Mouse (Mus musculus) limb, embryonic 13.5 days (tissue): ENCODE data around the gene Gabrp. TPM values are rescaled to one million over a fixed set of nuclear protein-coding genes. Genes with fewer than 3 reads are reported as not detected.

Experiments
- ATAC-seq: fragments of 200-750 bp; cut with Nextera tagmentation; 2 replicates; pipeline ENCODE4 v1.8.0; 2017; ENCODE audit warnings: low read depth, moderate number of reproducible peaks, moderate TSS enrichment; ENCODE audit not compliant: low FRiP score
- H3K27ac ChIP-seq: fragments of 300-500 bp; sonication (generic); 2 replicates; pipeline ENCODE4 v1.5.1; 2015; ENCODE audit warnings: inconsistent platforms, mild to moderate bottlenecking, moderate library complexity
- H3K27me3 ChIP-seq: fragments of 300-500 bp; sonication (generic); 2 replicates; pipeline ENCODE4 v1.6.1; 2015; ENCODE audit warnings: mild to moderate bottlenecking, inconsistent platforms
- H3K36me3 ChIP-seq: fragments of 300-500 bp; sonication (generic); 2 replicates; pipeline ENCODE4 v1.6.1; 2015; ENCODE audit warnings: inconsistent platforms, mild to moderate bottlenecking, moderate library complexity
- H3K4me1 ChIP-seq: fragments of 300-500 bp; sonication (generic); 2 replicates; pipeline ENCODE4 v1.6.1; 2015; ENCODE audit warnings: inconsistent platforms
- H3K4me2 ChIP-seq: fragments of 300-500 bp; sonication (generic); replicated peaks from 2 replicates; pipeline ENCODE4 v1.6.1; 2015; ENCODE audit warnings: inconsistent platforms, mild to moderate bottlenecking, moderate library complexity
- H3K4me3 ChIP-seq: fragments of 300-500 bp; sonication (generic); 2 replicates; pipeline ENCODE4 v1.5.1; 2015; ENCODE audit warnings: moderate library complexity, mild to moderate bottlenecking, inconsistent platforms
- H3K9ac ChIP-seq: fragments of 300-500 bp; sonication (generic); 2 replicates; pipeline ENCODE4 v1.6.1; 2015; ENCODE audit warnings: mild to moderate bottlenecking, inconsistent platforms
- H3K9me3 ChIP-seq: fragments of 300-500 bp; sonication (generic); 2 replicates; pipeline ENCODE4 v1.6.1; 2016; ENCODE audit warnings: inconsistent platforms
- WGBS: fragments of 180-500 bp; shearing (Covaris S2); methylation state at CpG from one replicate; pipeline ENCODE4 v1.1.7; 2015; 5-methylcytosine and 5-hydroxymethylcytosine counted together
- polyA plus RNA-seq: library from polyadenylated mRNA; unstranded; fragments of >200 nt; fragmentation: Nextera tagmentation; extraction: Ambion mirVana; gene quantifications from 2 replicates; pipeline ENCODE4 v1.2.1, GENCODE M21; 2015

Gene Gabrp
- polyA plus RNA-seq = 16.3 and 21.0 TPM in 2 replicates

DNA sequence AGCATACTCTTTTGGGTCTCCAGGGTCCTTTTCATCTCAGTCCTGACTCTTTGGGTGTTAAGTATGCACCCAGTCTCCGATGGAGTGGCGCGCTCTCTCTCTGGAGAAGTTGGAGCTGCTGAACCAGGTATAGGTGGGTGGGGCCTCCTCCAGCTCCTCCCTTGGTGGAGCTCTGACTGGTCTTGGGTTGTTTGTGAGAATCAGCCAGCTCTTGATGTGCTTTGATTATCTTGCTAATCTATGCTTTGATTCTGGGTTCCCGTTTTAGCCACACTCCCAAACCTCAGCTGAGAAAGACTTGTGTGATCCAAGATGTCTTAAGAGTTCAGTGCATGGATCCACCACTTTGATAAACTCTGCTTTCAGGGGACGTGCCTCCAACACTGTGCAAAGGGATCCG, at the start of gene Gabrp:
Gabrp (minus strand) TSS at position 101 of the 400 bp plus-strand sequence.
- no peak for ATAC-seq
- Histone ChIP-seq H3K4me1 (0 out of 2 replicates have a peak, but pooled peaks cover 4% of the 10 kb centered on the region), H3K9ac (no peak within 1 kb of the TSS), H3K36me3 (no peaks in the 10 kb centered on the region), H3K27ac (no peak within 1 kb of the TSS), H3K27me3 (0 out of 2 replicates have a peak, but pooled peaks cover 2% of the 10 kb centered on the region), H3K4me3 (no peak within 1 kb of the TSS), H3K9me3 (no peaks in the 10 kb centered on the region), H3K4me2 (no peak within 1 kb of the TSS)
- WGBS = 52% methylated on average over 6 of the region's 6 CpGs

DNA sequence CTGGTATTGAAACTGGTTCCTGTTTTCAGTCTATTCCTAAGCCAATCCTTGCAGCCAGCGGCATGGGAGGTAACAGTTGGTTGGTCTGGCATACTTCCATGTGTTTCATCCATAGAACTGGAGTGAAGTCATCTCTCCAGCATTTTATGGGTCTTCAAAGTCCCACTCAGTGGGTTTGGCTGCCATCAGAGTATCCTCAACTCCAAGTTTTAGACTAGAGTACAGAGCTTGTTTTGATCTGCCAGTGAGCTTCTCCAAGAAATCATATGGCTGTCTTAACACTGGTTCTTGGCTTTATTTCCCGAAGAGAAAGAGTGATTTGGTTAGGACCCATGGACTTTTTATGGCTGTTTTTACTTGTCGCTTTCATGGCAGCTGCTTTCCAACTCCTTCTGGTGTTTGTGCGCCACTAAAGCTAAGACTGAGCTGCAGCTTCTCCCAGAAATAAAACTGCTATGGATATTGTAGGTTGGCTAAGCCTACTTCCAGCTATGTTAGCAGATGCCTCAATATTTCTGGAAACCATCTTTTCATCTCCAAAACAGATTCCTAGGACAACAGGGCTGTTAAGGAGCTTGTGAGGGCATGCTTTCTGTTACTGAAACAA, 48.5 kb upstream of the Gabrp start:
- WGBS = 80% methylated on average over 4 of the region's 4 CpGs
- no peak overlapping the region for H3K9ac ChIP-seq

GRCm38 (mm10) chr11:33614218-33614617, 35.5 kb upstream of the Gabrp start:
- ATAC-seq = peak; percentile 67
- Histone ChIP-seq H3K27me3 (peaks cover 18% of the 10 kb centered on the region), H3K9ac (no peak overlapping the region), H3K36me3 (no peaks in the 10 kb centered on the region), H3K4me3 (no peak overlapping the region), H3K4me2 (no peak overlapping the region), H3K9me3 (no peaks in the 10 kb centered on the region), H3K27ac (no peak overlapping the region), H3K4me1 (no peaks in the 10 kb centered on the region)
- WGBS = 6% methylated on average over 15 of the region's 15 CpGs

More for the DNA sequence above, 48.5 kb upstream of the Gabrp start:
- no peaks in the 10 kb centered on the region for H3K4me1 ChIP-seq
- H3K9me3 ChIP-seq = no peaks in the 10 kb centered on the region
- H3K36me3 ChIP-seq = no peaks in the 10 kb centered on the region
- no peak overlapping the region for H3K4me2 ChIP-seq
- no peaks in the 10 kb centered on the region for H3K27me3 ChIP-seq
- no peak overlapping the region for H3K27ac ChIP-seq
- no peak for ATAC-seq
- no peak overlapping the region for H3K4me3 ChIP-seq

- H3K4me3 ChIP-seq = no peak overlapping the region
- no peak overlapping the region for H3K4me2 ChIP-seq
- H3K36me3 ChIP-seq = no peaks in the 10 kb centered on the region
- H3K9me3 ChIP-seq = no peaks in the 10 kb centered on the region
- H3K27me3 ChIP-seq = peaks cover 10% of the 10 kb centered on the region; the same call in 1 of the 2 replicates
- no peak overlapping the region for H3K9ac ChIP-seq
- ATAC-seq = peak; percentile 79
- H3K27ac ChIP-seq = no peak overlapping the region
- peaks cover 7% of the 10 kb centered on the region; the same call in 1 of the 2 replicates for H3K4me1 ChIP-seq
- 16% methylated on average over 3 of the region's 3 CpGs for WGBS
Measured at GRCm38 (mm10) chr11:33607784-33608183, 29.0 kb upstream of the Gabrp start.

DNA sequence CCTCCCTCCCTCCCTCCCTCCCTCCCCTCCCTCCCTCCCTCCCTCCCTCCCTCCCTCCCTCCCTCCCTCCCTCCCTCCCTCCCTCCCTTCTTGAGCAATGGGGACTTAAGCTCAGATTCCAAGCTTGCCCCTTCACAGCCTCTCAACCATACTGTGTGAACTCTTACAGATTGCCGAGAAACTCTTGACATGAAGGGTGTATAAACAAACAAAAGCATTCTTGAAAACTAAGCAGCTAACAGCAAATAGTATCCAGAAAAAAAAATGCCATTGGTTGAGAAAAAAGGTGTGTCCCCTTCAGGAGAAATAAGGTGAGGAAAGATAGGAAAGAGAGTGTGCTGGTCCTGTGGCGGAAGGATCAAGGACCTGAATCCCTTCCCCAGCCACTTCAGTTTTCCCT, 24.4 kb upstream of the Gabrp start:
- H3K9ac ChIP-seq = no peak overlapping the region
- no peaks in the 10 kb centered on the region for H3K36me3 ChIP-seq
- H3K9me3 ChIP-seq = no peaks in the 10 kb centered on the region
- peaks cover 7% of the 10 kb centered on the region; the same call in 1 of the 2 replicates for H3K27me3 ChIP-seq
- peaks cover 7% of the 10 kb centered on the region; the same call in 1 of the 2 replicates for H3K4me1 ChIP-seq
- ATAC-seq = no peak
- 65% methylated on average over 2 of the region's 2 CpGs for WGBS
- H3K4me2 ChIP-seq = no peak overlapping the region
- no peak overlapping the region for H3K27ac ChIP-seq
- no peak overlapping the region for H3K4me3 ChIP-seq

GRCm38 (mm10) chr11:33598986-33599385, 20.2 kb upstream of the Gabrp start, which contains the start of gene D130052B06Rik:
D130052B06Rik (plus strand) TSS chr11:33599302.
- Histone ChIP-seq H3K27ac (peak within 1 kb of the TSS; percentile 6; the same call in 1 of the 2 replicates), H3K4me1 (no peaks in the 10 kb centered on the region), H3K9ac (no peak within 1 kb of the TSS), H3K27me3 (peaks cover 7% of the 10 kb centered on the region; the same call in 1 of the 2 replicates), H3K4me2 (no peak within 1 kb of the TSS), H3K4me3 (no peak within 1 kb of the TSS), H3K9me3 (no peaks in the 10 kb centered on the region), H3K36me3 (no peaks in the 10 kb centered on the region)
- WGBS = 68% methylated on average over 4 of the region's 4 CpGs
- no peak for ATAC-seq

DNA sequence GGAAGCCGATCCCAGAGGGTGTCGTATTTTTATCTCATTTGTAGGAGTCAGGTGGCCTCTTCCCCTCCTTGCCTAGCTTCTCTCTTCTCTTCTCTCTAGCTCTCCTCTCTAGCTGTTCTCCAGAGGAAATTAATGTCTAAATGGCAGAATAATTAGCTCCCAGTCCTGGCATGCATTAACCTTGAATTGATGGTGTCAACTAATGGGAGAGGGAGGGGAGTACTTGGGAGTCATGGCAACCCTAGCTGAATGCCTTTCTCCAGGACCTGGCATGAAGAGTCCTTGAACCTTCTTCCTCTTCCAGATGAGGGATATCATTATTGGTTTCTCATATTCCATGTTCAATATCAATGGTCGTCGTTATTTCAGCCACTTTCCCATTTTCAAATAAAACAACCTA, 17.9 kb upstream of the Gabrp start:
- no peak overlapping the region for H3K27ac ChIP-seq
- no peak overlapping the region for H3K4me2 ChIP-seq
- peaks cover 4% of the 10 kb centered on the region; the same call in 1 of the 2 replicates for H3K27me3 ChIP-seq
- H3K4me3 ChIP-seq = no peak overlapping the region
- no peaks in the 10 kb centered on the region for H3K36me3 ChIP-seq
- H3K9ac ChIP-seq = no peak overlapping the region
- ATAC-seq = no peak
- H3K4me1 ChIP-seq = no peaks in the 10 kb centered on the region
- WGBS = 87% methylated on average over 4 of the region's 4 CpGs
- no peaks in the 10 kb centered on the region for H3K9me3 ChIP-seq

DNA sequence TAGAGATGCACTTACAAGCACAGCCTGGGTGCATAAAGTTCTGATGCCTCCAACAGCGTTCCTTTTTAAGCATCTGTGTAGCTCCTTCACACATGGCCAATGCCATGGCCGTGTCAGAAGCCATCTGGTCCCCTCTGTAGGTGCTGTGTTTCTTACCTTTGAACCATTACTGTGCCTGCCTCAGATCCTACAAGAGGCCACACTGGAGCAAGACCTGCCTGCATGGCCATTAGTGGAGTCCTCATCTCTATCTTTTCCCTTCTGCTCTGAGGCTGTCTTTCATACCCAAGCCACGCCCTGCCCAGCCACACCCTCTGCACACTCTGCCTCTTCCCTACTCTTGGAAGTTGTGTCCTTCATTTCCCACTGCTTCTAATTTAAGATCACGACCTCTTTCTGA, 14.1 kb upstream of the Gabrp start:
- H3K9ac ChIP-seq = no peak overlapping the region
- WGBS = 79% methylated on average over 4 of the region's 4 CpGs
- no peaks in the 10 kb centered on the region for H3K27me3 ChIP-seq
- H3K4me2 ChIP-seq = no peak overlapping the region
- no peak for ATAC-seq
- no peaks in the 10 kb centered on the region for H3K9me3 ChIP-seq
- no peak overlapping the region for H3K27ac ChIP-seq
- no peaks in the 10 kb centered on the region for H3K36me3 ChIP-seq
- H3K4me3 ChIP-seq = no peak overlapping the region
- H3K4me1 ChIP-seq = no peaks in the 10 kb centered on the region

- WGBS = 86% methylated on average over 3 of the region's 3 CpGs
- no peaks in the 10 kb centered on the region for H3K9me3 ChIP-seq
- H3K36me3 ChIP-seq = no peaks in the 10 kb centered on the region
- H3K4me2 ChIP-seq = no peak overlapping the region
- H3K4me3 ChIP-seq = no peak overlapping the region
- H3K27ac ChIP-seq = no peak overlapping the region
- no peak for ATAC-seq
- H3K9ac ChIP-seq = no peak overlapping the region
- H3K27me3 ChIP-seq = no peaks in the 10 kb centered on the region
- no peaks in the 10 kb centered on the region for H3K4me1 ChIP-seq
Measured at GRCm38 (mm10) chr11:33590771-33591170, 12.0 kb upstream of the Gabrp start.

DNA sequence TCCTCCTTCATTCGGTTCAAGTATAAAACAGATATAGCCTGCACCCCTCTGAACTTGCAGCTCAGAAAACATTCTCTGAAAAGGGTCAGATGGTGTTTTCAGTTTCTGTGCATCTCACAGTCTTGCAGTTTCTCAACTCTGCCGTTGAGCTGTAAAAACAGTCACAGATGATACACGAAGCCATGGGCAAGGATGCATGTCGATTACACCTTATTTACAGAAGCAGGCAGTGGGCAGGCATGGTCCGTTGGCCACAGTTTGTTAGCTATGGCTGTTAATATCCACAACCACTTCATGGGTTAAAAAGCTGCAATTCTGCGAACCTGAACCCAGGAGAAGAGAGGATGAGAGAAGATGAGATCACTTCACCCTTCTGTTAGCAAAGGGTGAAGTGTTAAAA, 7.9 kb upstream of the Gabrp start:
- Histone ChIP-seq H3K4me2 (no peak overlapping the region), H3K27me3 (no peaks in the 10 kb centered on the region), H3K4me3 (no peak overlapping the region), H3K36me3 (no peaks in the 10 kb centered on the region), H3K4me1 (no peaks in the 10 kb centered on the region), H3K9me3 (no peaks in the 10 kb centered on the region), H3K9ac (no peak overlapping the region), H3K27ac (no peak overlapping the region)
- WGBS = 80% methylated on average over 6 of the region's 6 CpGs
- ATAC-seq = no peak

DNA sequence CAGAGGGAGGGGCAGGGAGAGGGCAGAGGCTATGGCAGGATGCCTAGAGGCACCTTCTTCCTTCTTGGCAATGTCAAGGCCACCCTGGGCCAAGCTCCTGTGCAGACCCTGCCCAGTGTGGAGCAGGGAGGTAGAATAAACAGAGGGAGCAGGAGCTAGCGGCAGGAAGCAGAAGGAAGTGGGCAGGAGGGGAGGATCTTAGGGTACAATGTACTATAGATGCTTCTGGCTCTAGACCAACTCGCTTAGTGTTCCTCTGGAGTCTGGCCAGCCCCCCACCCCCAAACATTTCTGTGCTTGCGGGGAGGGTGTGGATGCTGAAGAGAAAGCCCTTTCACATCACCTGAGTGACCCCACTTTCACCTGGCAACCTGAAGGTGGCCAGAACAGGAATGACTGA, 862 bp upstream of the Gabrp start:
- Histone ChIP-seq H3K4me1 (0 out of 2 replicates have a peak, but pooled peaks cover 4% of the 10 kb centered on the region), H3K4me3 (no peak overlapping the region), H3K4me2 (no peak overlapping the region), H3K9ac (no peak overlapping the region), H3K27me3 (0 out of 2 replicates have a peak, but pooled peaks cover 2% of the 10 kb centered on the region), H3K9me3 (no peaks in the 10 kb centered on the region), H3K27ac (no peak overlapping the region), H3K36me3 (no peaks in the 10 kb centered on the region)
- ATAC-seq = no peak
- WGBS = 58% methylated on average over 3 of the region's 3 CpGs

GRCm38 (mm10) chr11:33574944-33575343, 3.8 kb downstream of the Gabrp start:
- H3K4me1 ChIP-seq = 0 out of 2 replicates have a peak, but pooled peaks cover 4% of the 10 kb centered on the region
- H3K27me3 ChIP-seq = no peaks in the 10 kb centered on the region
- H3K9me3 ChIP-seq = no peaks in the 10 kb centered on the region
- no peak overlapping the region for H3K27ac ChIP-seq
- no peak overlapping the region for H3K9ac ChIP-seq
- 84% methylated on average over 3 of the region's 3 CpGs for WGBS
- no peak overlapping the region for H3K4me3 ChIP-seq
- H3K4me2 ChIP-seq = no peak overlapping the region
- ATAC-seq = no peak
- no peaks in the 10 kb centered on the region for H3K36me3 ChIP-seq

GRCm38 (mm10) chr11:33570413-33570812, 8.3 kb downstream of the Gabrp start:
- Histone ChIP-seq H3K9ac (no peak overlapping the region), H3K27ac (no peak overlapping the region), H3K4me3 (no peak overlapping the region), H3K27me3 (no peaks in the 10 kb centered on the region), H3K4me2 (no peak overlapping the region), H3K9me3 (no peaks in the 10 kb centered on the region), H3K36me3 (no peaks in the 10 kb centered on the region), H3K4me1 (no peaks in the 10 kb centered on the region)
- no peak for ATAC-seq
